Mouse (Mus musculus): ENCODE measurements at regions not wholly inside any gene's neighbourhood (a gene's known extent, or its start where the extent isn't known, plus 50 kb on each side); places are given as distances from the start of the nearest gene placed in this dataset.

GRCm38 (mm10) chr14:120102010-120102748, 59.9 kb upstream of the Oxgr1 start:
- no peaks in the 10 kb centered on the region for H3K27me3 ChIP-seq (ENCODE audit: control insufficient read depth, insufficient read depth, low read length)
- no peak for DNase-seq
- no peak overlapping the region for H3K9ac ChIP-seq (replicated peaks; ENCODE audit: low read length)
- no peaks in the 10 kb centered on the region for H3K36me3 ChIP-seq (ENCODE audit: control insufficient read depth, insufficient read depth, low read length)
- peaks cover 3% of the 10 kb centered on the region; the same call in 1 of the 2 replicates for H3K9me3 ChIP-seq (ENCODE audit: control insufficient read depth, low read length)
- H3K4me1 ChIP-seq (ENCODE audit: control insufficient read depth, insufficient read depth, low read length): no peaks in the 10 kb centered on the region
- 40% methylated on average over 7 of the region's 7 CpGs for WGBS
- H3K27ac ChIP-seq (replicated peaks; ENCODE audit: low read depth, low read length): no peak overlapping the region
- H3K4me2 ChIP-seq (ENCODE audit: low read length): no peak overlapping the region
- H3K4me3 ChIP-seq (replicated peaks; ENCODE audit: low read depth, low read length): no peak overlapping the region
- ATAC-seq (ENCODE audit: low FRiP score, low TSS enrichment): no peak

GRCm38 (mm10) chr14:120102749-120103142, 60.5 kb upstream of the Oxgr1 start:
- no peak overlapping the region for H3K27ac ChIP-seq (replicated peaks; ENCODE audit: low read depth, low read length)
- ATAC-seq (ENCODE audit: low FRiP score, low TSS enrichment): no peak
- 77% methylated on average over 1 of the region's 1 CpGs for WGBS
- H3K27me3 ChIP-seq (ENCODE audit: control insufficient read depth, insufficient read depth, low read length): no peaks in the 10 kb centered on the region
- no peak for DNase-seq
- no peak overlapping the region for H3K4me3 ChIP-seq (replicated peaks; ENCODE audit: low read depth, low read length)
- peaks cover 3% of the 10 kb centered on the region; the same call in 1 of the 2 replicates for H3K9me3 ChIP-seq (ENCODE audit: control insufficient read depth, low read length)
- H3K4me2 ChIP-seq (ENCODE audit: low read length): no peak overlapping the region
- no peak overlapping the region for H3K9ac ChIP-seq (replicated peaks; ENCODE audit: low read length)
- H3K4me1 ChIP-seq (ENCODE audit: control insufficient read depth, insufficient read depth, low read length): no peaks in the 10 kb centered on the region
- no peaks in the 10 kb centered on the region for H3K36me3 ChIP-seq (ENCODE audit: control insufficient read depth, insufficient read depth, low read length)

DNA sequence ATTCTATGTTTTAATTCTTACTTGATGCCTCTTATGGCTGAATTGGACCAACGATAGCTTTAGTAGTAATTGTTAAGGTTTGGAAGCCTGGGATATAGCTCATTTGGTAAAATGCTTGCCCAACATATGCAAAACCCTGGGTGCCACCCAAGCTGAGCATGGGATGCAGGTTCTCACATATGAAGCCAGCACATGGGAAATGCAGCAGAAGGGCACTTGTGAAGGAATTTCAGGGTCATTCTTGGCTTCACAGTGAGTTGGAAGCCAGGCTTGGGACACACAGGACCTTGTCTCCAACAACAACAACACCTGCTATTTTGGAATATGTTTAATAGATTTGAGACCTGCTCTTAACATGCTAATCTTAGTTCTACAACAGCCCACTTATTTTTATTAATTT, 67.6 kb upstream of the Oxgr1 start:
- no peaks in the 10 kb centered on the region for H3K27me3 ChIP-seq (ENCODE audit: control insufficient read depth, insufficient read depth, low read length)
- 96% methylated on average over 1 of the region's 1 CpGs for WGBS

DNA sequence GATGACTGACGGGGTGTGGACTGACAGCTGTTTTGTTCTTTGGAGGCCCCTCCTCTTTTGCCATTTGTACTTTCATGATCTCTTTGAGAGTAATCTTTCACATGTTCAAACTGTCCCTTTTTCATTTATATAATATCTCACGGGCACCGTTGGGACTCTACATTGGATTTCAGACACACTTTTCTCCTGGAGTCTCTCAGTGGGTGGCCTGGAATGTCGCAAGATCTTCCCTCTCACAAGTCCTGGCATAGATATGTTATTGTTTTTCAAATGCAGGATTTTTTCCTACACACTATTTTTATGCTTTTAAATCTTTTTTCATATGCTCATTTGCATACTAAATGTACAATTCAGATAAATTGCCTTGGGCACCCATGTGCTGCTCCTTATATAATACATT, 71.1 kb upstream of the Oxgr1 start:
- WGBS: 80% methylated on average over 4 of the region's 4 CpGs
- ATAC-seq (ENCODE audit: low FRiP score, low TSS enrichment): no peak
- no peak overlapping the region for H3K9ac ChIP-seq (replicated peaks; ENCODE audit: low read length)
- H3K4me2 ChIP-seq (ENCODE audit: low read length): no peak overlapping the region
- H3K36me3 ChIP-seq (ENCODE audit: control insufficient read depth, insufficient read depth, low read length): no peaks in the 10 kb centered on the region
- no peak overlapping the region for H3K4me3 ChIP-seq (replicated peaks; ENCODE audit: low read depth, low read length)
- H3K9me3 ChIP-seq (ENCODE audit: control insufficient read depth, low read length): no peaks in the 10 kb centered on the region
- no peak for DNase-seq
- no peaks in the 10 kb centered on the region for H3K4me1 ChIP-seq (ENCODE audit: control insufficient read depth, insufficient read depth, low read length)
- no peak overlapping the region for H3K27ac ChIP-seq (replicated peaks; ENCODE audit: low read depth, low read length)
- no peaks in the 10 kb centered on the region for H3K27me3 ChIP-seq (ENCODE audit: control insufficient read depth, insufficient read depth, low read length)

More for the DNA sequence above, 67.6 kb upstream of the Oxgr1 start:
- no peaks in the 10 kb centered on the region for H3K4me1 ChIP-seq (ENCODE audit: control insufficient read depth, insufficient read depth, low read length)
- no peak overlapping the region for H3K9ac ChIP-seq (replicated peaks; ENCODE audit: low read length)
- ATAC-seq (ENCODE audit: low FRiP score, low TSS enrichment) (no peak), DNase-seq (no peak)
- no peak overlapping the region for H3K27ac ChIP-seq (replicated peaks; ENCODE audit: low read depth, low read length)
- H3K9me3 ChIP-seq (ENCODE audit: control insufficient read depth, low read length): peaks cover 2% of the 10 kb centered on the region; the same call in 1 of the 2 replicates
- no peak overlapping the region for H3K4me2 ChIP-seq (ENCODE audit: low read length)
- no peaks in the 10 kb centered on the region for H3K36me3 ChIP-seq (ENCODE audit: control insufficient read depth, insufficient read depth, low read length)
- no peak overlapping the region for H3K4me3 ChIP-seq (replicated peaks; ENCODE audit: low read depth, low read length)

GRCm38 (mm10) chr14:120118582-120118981, 76.3 kb upstream of the Oxgr1 start:
- Histone ChIP-seq H3K4me1 (ENCODE audit: control insufficient read depth, insufficient read depth, low read length) (no peaks in the 10 kb centered on the region), H3K4me3 (replicated peaks; ENCODE audit: low read depth, low read length) (no peak overlapping the region), H3K27ac (replicated peaks; ENCODE audit: low read depth, low read length) (no peak overlapping the region), H3K27me3 (ENCODE audit: control insufficient read depth, insufficient read depth, low read length) (no peaks in the 10 kb centered on the region), H3K9me3 (ENCODE audit: control insufficient read depth, low read length) (no peaks in the 10 kb centered on the region), H3K9ac (replicated peaks; ENCODE audit: low read length) (no peak overlapping the region), H3K36me3 (ENCODE audit: control insufficient read depth, insufficient read depth, low read length) (no peaks in the 10 kb centered on the region), H3K4me2 (ENCODE audit: low read length) (no peak overlapping the region)
- WGBS: 90% methylated on average over 7 of the region's 7 CpGs
- DNase-seq (no peak), ATAC-seq (ENCODE audit: low FRiP score, low TSS enrichment) (no peak)

- Histone ChIP-seq H3K9me3 (ENCODE audit: control insufficient read depth, low read length) (no peaks in the 10 kb centered on the region), H3K36me3 (ENCODE audit: control insufficient read depth, insufficient read depth, low read length) (no peaks in the 10 kb centered on the region), H3K27me3 (ENCODE audit: control insufficient read depth, insufficient read depth, low read length) (no peaks in the 10 kb centered on the region), H3K9ac (replicated peaks; ENCODE audit: low read length) (no peak overlapping the region), H3K4me1 (ENCODE audit: control insufficient read depth, insufficient read depth, low read length) (no peaks in the 10 kb centered on the region), H3K4me2 (ENCODE audit: low read length) (no peak overlapping the region), H3K4me3 (replicated peaks; ENCODE audit: low read depth, low read length) (no peak overlapping the region), H3K27ac (replicated peaks; ENCODE audit: low read depth, low read length) (no peak overlapping the region)
- DNase-seq: no peak
- 96% methylated on average over 5 of the region's 5 CpGs for whole genome bisulfite sequencing
- ATAC-seq (ENCODE audit: low FRiP score, low TSS enrichment): no peak
Measured at GRCm38 (mm10) chr14:120119094-120119501, 76.9 kb upstream of the Oxgr1 start.

GRCm38 (mm10) chr14:120119506-120119905, 77.3 kb upstream of the Oxgr1 start:
- 72% methylated on average over 5 of the region's 5 CpGs for WGBS
- Histone ChIP-seq H3K27me3 (ENCODE audit: control insufficient read depth, insufficient read depth, low read length) (no peaks in the 10 kb centered on the region), H3K9ac (replicated peaks; ENCODE audit: low read length) (no peak overlapping the region), H3K4me2 (ENCODE audit: low read length) (no peak overlapping the region), H3K4me3 (replicated peaks; ENCODE audit: low read depth, low read length) (no peak overlapping the region), H3K9me3 (ENCODE audit: control insufficient read depth, low read length) (no peaks in the 10 kb centered on the region), H3K27ac (replicated peaks; ENCODE audit: low read depth, low read length) (no peak overlapping the region), H3K36me3 (ENCODE audit: control insufficient read depth, insufficient read depth, low read length) (no peaks in the 10 kb centered on the region), H3K4me1 (ENCODE audit: control insufficient read depth, insufficient read depth, low read length) (no peaks in the 10 kb centered on the region)
- DNase-seq: no peak
- ATAC-seq (ENCODE audit: low FRiP score, low TSS enrichment): no peak

GRCm38 (mm10) chr14:120120261-120120660, 78.0 kb upstream of the Oxgr1 start:
- Histone ChIP-seq H3K9me3 (ENCODE audit: control insufficient read depth, low read length) (no peaks in the 10 kb centered on the region), H3K27me3 (ENCODE audit: control insufficient read depth, insufficient read depth, low read length) (no peaks in the 10 kb centered on the region), H3K4me3 (replicated peaks; ENCODE audit: low read depth, low read length) (no peak overlapping the region), H3K4me2 (ENCODE audit: low read length) (no peak overlapping the region), H3K9ac (replicated peaks; ENCODE audit: low read length) (no peak overlapping the region), H3K27ac (replicated peaks; ENCODE audit: low read depth, low read length) (no peak overlapping the region), H3K4me1 (ENCODE audit: control insufficient read depth, insufficient read depth, low read length) (no peaks in the 10 kb centered on the region), H3K36me3 (ENCODE audit: control insufficient read depth, insufficient read depth, low read length) (no peaks in the 10 kb centered on the region)
- WGBS: 96% methylated on average over 5 of the region's 5 CpGs
- DNase-seq (no peak), ATAC-seq (ENCODE audit: low FRiP score, low TSS enrichment) (no peak)

GRCm38 (mm10) chr14:120125315-120125714, 83.1 kb upstream of the Oxgr1 start:
- H3K9ac ChIP-seq (replicated peaks; ENCODE audit: low read length): no peak overlapping the region
- no peaks in the 10 kb centered on the region for H3K9me3 ChIP-seq (ENCODE audit: control insufficient read depth, low read length)
- H3K4me3 ChIP-seq (replicated peaks; ENCODE audit: low read depth, low read length): no peak overlapping the region
- DNase-seq: no peak
- H3K27ac ChIP-seq (replicated peaks; ENCODE audit: low read depth, low read length): no peak overlapping the region
- no peaks in the 10 kb centered on the region for H3K27me3 ChIP-seq (ENCODE audit: control insufficient read depth, insufficient read depth, low read length)
- H3K4me2 ChIP-seq (ENCODE audit: low read length): no peak overlapping the region
- H3K4me1 ChIP-seq (ENCODE audit: control insufficient read depth, insufficient read depth, low read length): no peaks in the 10 kb centered on the region
- no peak for ATAC-seq (ENCODE audit: low FRiP score, low TSS enrichment)
- H3K36me3 ChIP-seq (ENCODE audit: control insufficient read depth, insufficient read depth, low read length): no peaks in the 10 kb centered on the region
- 92% methylated on average over 5 of the region's 5 CpGs for WGBS

All from midbrain, embryonic 14.5 days (tissue).